Mouse (Mus musculus) CH12.LX (cell line): ENCODE data around the gene Agmat. TPM values are rescaled to one million over a fixed set of nuclear protein-coding genes. Genes with fewer than 3 reads are reported as not detected.

Experiments used
- DNase-seq: peaks from one replicate; pipeline ENCODE4 v3.0.0-alpha.2; 2013; ENCODE audit errors: extremely low read depth
- H3K27ac ChIP-seq: 2 replicates; pipeline ENCODE4 v1.5.1; 2012; ENCODE audit warnings: low read depth, mild to moderate bottlenecking, control low read depth, moderate library complexity; ENCODE audit not compliant: insufficient read depth
- H3K27me3 ChIP-seq: replicated peaks from 2 replicates; pipeline ENCODE3; 2012; ENCODE audit warnings: inconsistent platforms
- H3K36me3 ChIP-seq, 2 experiments: replicated peaks in 1 of 2; 2 replicates each; pipeline versions ENCODE3 to v1.6.1; 2012; ENCODE audit warnings: inconsistent platforms in 1 of 2, low read length in 1 of 2, mild to moderate bottlenecking in 1 of 2, mixed read lengths in 1 of 2, moderate library complexity in 1 of 2; ENCODE audit not compliant: control insufficient read depth in 1 of 2, insufficient read depth in 1 of 2
- H3K4me1 ChIP-seq, 2 experiments: 2 replicates each; pipeline ENCODE4 v1.6.1; 2012; ENCODE audit warnings: inconsistent platforms in 1 of 2, moderate library complexity in 1 of 2; ENCODE audit not compliant: insufficient read depth in 2 of 2, control insufficient read depth in 1 of 2
- H3K4me2 ChIP-seq: 2 replicates; pipeline ENCODE4 v1.6.1; 2012; ENCODE audit warnings: low read depth, mild to moderate bottlenecking, control low read depth; ENCODE audit not compliant: poor library complexity, insufficient read depth, severe bottlenecking
- H3K4me3 ChIP-seq, 3 experiments: fragments of 150-350 bp in 1 of 3; sonication (generic) in 1 of 3; replicated peaks in 1 of 3; 2 replicates each; pipeline versions ENCODE3 to v1.5.1; 2011 to 2012; ENCODE audit warnings: low read depth in 2 of 3, low read length in 2 of 3, mild to moderate bottlenecking in 2 of 3, moderate library complexity in 2 of 3, control low read depth in 1 of 3, improper control_type of control experiment in 1 of 3, inconsistent platforms in 1 of 3, mixed read lengths in 1 of 3; ENCODE audit not compliant: poor library complexity in 1 of 3
- H3K79me2 ChIP-seq: replicated peaks from 2 replicates; pipeline ENCODE4 v1.6.1; 2012; ENCODE audit warnings: mild to moderate bottlenecking, moderate library complexity; ENCODE audit not compliant: control insufficient read depth, poor library complexity, insufficient read depth, severe bottlenecking; ENCODE audit errors: extremely low read depth
- H3K9ac ChIP-seq: 2 replicates; pipeline ENCODE4 v1.6.1; 2012; ENCODE audit warnings: low read depth, mild to moderate bottlenecking, control low read depth, moderate library complexity; ENCODE audit not compliant: insufficient read depth
- H3K9me3 ChIP-seq: replicated peaks from 2 replicates; pipeline ENCODE3; 2012; ENCODE audit warnings: low read length, inconsistent platforms, mixed read lengths
- CHD2 ChIP-seq: IDR thresholded peaks from 2 replicates; pipeline ENCODE4 v1.6.1; 2011; ENCODE audit warnings: low read length, improper control_type of control experiment
- CTCF ChIP-seq, 2 experiments: IDR thresholded peaks in 1 of 2; conservative IDR thresholded peaks in 1 of 2; 2 replicates each; pipeline ENCODE4 v1.5.1; 2011 to 2012; ENCODE audit warnings: low read depth in 2 of 2, low read length in 2 of 2, improper control_type of control experiment in 1 of 2, inconsistent platforms in 1 of 2, mild to moderate bottlenecking in 1 of 2, moderate library complexity in 1 of 2
- ELF1 ChIP-seq: IDR thresholded peaks from 2 replicates; pipeline ENCODE4 v1.6.1; 2014; ENCODE audit warnings: low read depth, mild to moderate bottlenecking, inconsistent platforms, low read length, improper control_type of control experiment
- EP300 ChIP-seq: IDR thresholded peaks from 2 replicates; pipeline ENCODE4 v1.6.1; 2011; ENCODE audit warnings: low read length, improper control_type of control experiment
- ETS1 ChIP-seq: conservative IDR thresholded peaks from 2 replicates; pipeline ENCODE4 v1.6.1; 2012; ENCODE audit warnings: low read depth, mild to moderate bottlenecking, inconsistent platforms, low read length, improper control_type of control experiment, moderate library complexity
- GABPA ChIP-seq: IDR thresholded peaks from 2 replicates; pipeline ENCODE4 v1.6.1; 2012; ENCODE audit warnings: low read depth, low read length, improper control_type of control experiment, inconsistent platforms; ENCODE audit not compliant: insufficient replicate concordance
- KAT2A ChIP-seq: IDR thresholded peaks from 2 replicates; pipeline ENCODE4 v1.6.1; 2012; ENCODE audit warnings: low read length, improper control_type of control experiment, inconsistent platforms; ENCODE audit not compliant: insufficient replicate concordance
- MAFK ChIP-seq: IDR thresholded peaks from 2 replicates; pipeline ENCODE4 v1.6.1; 2011; ENCODE audit warnings: low read length, improper control_type of control experiment; ENCODE audit not compliant: insufficient replicate concordance
- MAZ ChIP-seq: IDR thresholded peaks from 2 replicates; pipeline ENCODE4 v1.6.1; 2012; ENCODE audit warnings: low read depth, mild to moderate bottlenecking, inconsistent platforms, low read length, improper control_type of control experiment, moderate library complexity
- MEF2A ChIP-seq: IDR thresholded peaks from 2 replicates; pipeline ENCODE4 v1.6.1; 2014; ENCODE audit warnings: low read depth, mild to moderate bottlenecking, inconsistent platforms, low read length, improper control_type of control experiment, borderline replicate concordance
- MYC ChIP-seq: IDR thresholded peaks from 2 replicates; pipeline ENCODE4 v1.6.1; 2011; ENCODE audit warnings: low read depth, mild to moderate bottlenecking, improper control_type of control experiment, low read length
- NELFE ChIP-seq: IDR thresholded peaks from 2 replicates; pipeline ENCODE4 v1.6.1; 2011; ENCODE audit warnings: low read depth, low read length, improper control_type of control experiment
- NRF1 ChIP-seq: IDR thresholded peaks from 2 replicates; pipeline ENCODE4 v1.6.1; 2014; ENCODE audit warnings: low read depth, mild to moderate bottlenecking, inconsistent platforms, low read length, improper control_type of control experiment, moderate library complexity
- POLR2AphosphoS2 ChIP-seq: IDR thresholded peaks from 2 replicates; pipeline ENCODE4 v1.6.1; 2011; ENCODE audit warnings: low read depth, low read length, improper control_type of control experiment
- RCOR1 ChIP-seq: conservative IDR thresholded peaks from 2 replicates; pipeline ENCODE4 v1.6.1; 2012; ENCODE audit warnings: low read depth, mild to moderate bottlenecking, inconsistent platforms, low read length, improper control_type of control experiment
- SIN3A ChIP-seq: IDR thresholded peaks from 2 replicates; pipeline ENCODE4 v1.6.1; 2012; ENCODE audit warnings: low read length, improper control_type of control experiment, inconsistent platforms
- SMC3 ChIP-seq: IDR thresholded peaks from 2 replicates; pipeline ENCODE4 v1.6.1; 2011; ENCODE audit warnings: low read depth, low read length, improper control_type of control experiment
- TCF12 ChIP-seq: IDR thresholded peaks from 2 replicates; pipeline ENCODE4 v1.6.1; 2014; ENCODE audit warnings: low read depth, mild to moderate bottlenecking, inconsistent platforms, low read length, improper control_type of control experiment
- UBTF ChIP-seq: IDR thresholded peaks from 2 replicates; pipeline ENCODE4 v1.6.1; 2012; ENCODE audit warnings: low read depth, mild to moderate bottlenecking, inconsistent platforms, low read length, improper control_type of control experiment, moderate library complexity
- USF2 ChIP-seq: conservative IDR thresholded peaks from 2 replicates; pipeline ENCODE4 v1.6.1; 2011; ENCODE audit warnings: low read depth, low read length, improper control_type of control experiment
- ZC3H11A ChIP-seq: IDR thresholded peaks from 2 replicates; pipeline ENCODE4 v1.6.1; 2012; ENCODE audit warnings: low read depth, mild to moderate bottlenecking, inconsistent platforms, low read length, improper control_type of control experiment
- ZKSCAN1 ChIP-seq: IDR thresholded peaks from 2 replicates; pipeline ENCODE4 v1.6.1; 2012; ENCODE audit warnings: low read depth, inconsistent platforms, low read length, improper control_type of control experiment, borderline replicate concordance
- dilution Hi-C: fragments of 300-500 bp; cut with MboI; formaldehyde crosslinking; loops from 2 replicates; pipeline ENCODE4 v1.14.3; 2020; ENCODE audit warnings: low sequenced_read_pairs; ENCODE audit not compliant: extremely low pct_unique_long_range_greater_than_20kb, extremely low pct_ligation_motif_present
- in situ Hi-C: fragments of 300-500 bp; cut with MboI; formaldehyde crosslinking; loops from 3 replicates; pipeline ENCODE4 v1.14.3; 2019; ENCODE audit warnings: low sequenced_read_pairs, low pct_ligation_motif_present, low pct_unique_long_range_greater_than_20kb, mixed read lengths
- polyA plus RNA-seq: library from polyadenylated mRNA; unstranded; fragments of >175 nt; gene quantifications from 2 replicates; pipeline ENCODE4 v1.2.1, GENCODE M21; 2012; ENCODE audit warnings: low read depth; ENCODE audit not compliant: insufficient read length
- total RNA-seq, 2 experiments: library from RNA; depleted of rRNA; stranded (reverse); fragments of 300-350 nt in 1 of 2; fragments of >200 nt in 1 of 2; gene quantifications; 2 replicates each; pipeline ENCODE4 v1.2.3; 2012 to 2014

The Agmat gene
- total and polyA plus RNA-seq, 3 experiments = not detected

DNA sequence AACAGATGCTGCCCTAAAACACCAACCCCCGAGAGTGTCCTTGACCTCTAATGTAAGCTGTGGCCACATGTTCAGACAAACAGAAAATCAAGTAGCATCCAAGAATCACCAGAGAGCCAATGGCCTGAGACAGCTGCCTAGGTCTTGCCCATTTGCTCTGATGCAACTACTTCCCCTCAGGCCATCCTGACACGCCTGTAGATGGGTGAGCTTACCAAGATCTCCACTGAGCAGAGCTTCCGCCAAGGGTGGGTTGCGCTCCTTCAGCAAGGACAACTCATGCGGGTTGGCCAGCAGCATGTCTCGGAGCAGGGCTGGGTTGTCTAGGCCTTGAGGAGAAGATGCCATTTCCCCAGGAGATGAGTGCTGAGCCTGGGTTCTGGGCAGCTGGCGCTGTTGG, 38.5 kb upstream of the Agmat start:
- Histone ChIP-seq H3K36me3 (peaks cover 71 to 91% of the 10 kb centered on the region in 2 experiments), H3K27me3 (no peaks in the 10 kb centered on the region), H3K9ac (no peak overlapping the region), H3K9me3 (no peaks in the 10 kb centered on the region), H3K4me1 (peaks cover under 1 to 21% of the 10 kb centered on the region in 2 experiments; a peak in 3 of 4 replicates), H3K4me3 (no peak overlapping the region), H3K4me2 (no peak overlapping the region), H3K27ac (no peak overlapping the region), H3K79me2 (peaks cover 3% of the 10 kb centered on the region; the same call in 1 of the 2 replicates)
- dilution Hi-C loops = no loop called here
- TF ChIP-seq POLR2AphosphoS2 = no peak
- TF ChIP-seq CHD2 = no peak
- no peak for TF ChIP-seq MAZ
- TF ChIP-seq ZC3H11A = no peak
- no peak for TF ChIP-seq MYC
- no peak for TF ChIP-seq EP300
- TF ChIP-seq MEF2A = no peak
- DNase-seq = no peak
- in situ Hi-C loops = no loop called here

DNA sequence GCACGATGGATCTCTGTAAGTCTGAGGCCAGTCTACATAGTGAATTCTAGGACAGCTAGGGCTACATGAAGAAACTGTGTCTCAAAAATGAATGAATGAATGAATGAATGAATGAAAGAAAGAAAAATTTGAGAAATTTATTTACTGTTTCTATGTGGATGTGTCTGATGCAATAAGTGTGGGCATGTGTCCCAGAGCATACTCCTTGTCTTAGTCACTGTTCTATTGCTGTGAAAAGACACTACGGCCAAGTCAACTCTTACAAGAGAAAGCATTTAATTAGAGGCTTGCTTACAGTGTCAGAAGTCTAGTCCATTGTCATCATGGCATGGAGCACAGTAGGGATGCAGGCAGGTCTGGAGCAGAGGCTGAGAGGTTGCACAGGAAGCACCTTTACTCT, 37.5 kb upstream of the Agmat start:
- Histone ChIP-seq H3K4me3 (no peak overlapping the region), H3K4me1 (peaks cover 2 to 22% of the 10 kb centered on the region in 2 experiments; a peak in 3 of 4 replicates), H3K4me2 (no peak overlapping the region), H3K9me3 (no peaks in the 10 kb centered on the region), H3K9ac (no peak overlapping the region), H3K79me2 (peaks cover 3% of the 10 kb centered on the region), H3K36me3 (peaks cover 73 to 90% of the 10 kb centered on the region in 2 experiments), H3K27ac (no peak overlapping the region), H3K27me3 (no peaks in the 10 kb centered on the region)
- dilution Hi-C loops = no loop called here
- in situ Hi-C loops = no loop called here
- DNase-seq = no peak
- TF ChIP-seq EP300 (no peak), RCOR1 (no peak), MAZ (no peak), GABPA (no peak)

DNA sequence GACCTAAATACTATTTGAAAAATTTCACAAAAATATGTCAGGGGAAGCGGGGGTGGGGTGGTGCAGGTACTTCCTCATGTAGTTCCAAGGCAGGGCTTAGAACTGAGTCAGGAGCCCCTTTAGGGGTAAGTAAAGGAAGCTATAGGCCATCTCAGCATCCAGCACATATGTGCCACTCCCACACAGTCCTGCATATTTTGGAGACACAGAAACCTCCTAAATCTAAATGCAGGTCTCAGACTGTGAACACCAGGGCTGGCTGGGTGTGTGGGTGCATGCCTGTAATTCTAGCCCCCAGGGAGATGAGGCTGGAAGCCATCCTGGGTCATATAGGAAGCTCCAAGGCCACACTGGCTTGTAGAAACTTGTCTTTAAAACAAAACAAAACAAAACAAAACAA, 35.2 kb upstream of the Agmat start:
- in situ Hi-C loops = no loop called here
- TF ChIP-seq NRF1 = no peak
- TF ChIP-seq USF2 = no peak
- TF ChIP-seq RCOR1 = no peak
- no peak for TF ChIP-seq MEF2A
- no peak for TF ChIP-seq MAFK
- TF ChIP-seq EP300 = no peak
- TF ChIP-seq ZKSCAN1 = no peak
- no peak for TF ChIP-seq TCF12
- no peak for TF ChIP-seq MYC
- no peak for TF ChIP-seq ETS1
- no peak for TF ChIP-seq ELF1
- no peak for TF ChIP-seq SMC3
- no peak for TF ChIP-seq KAT2A
- TF ChIP-seq ZC3H11A = no peak
- TF ChIP-seq POLR2AphosphoS2 = no peak
- TF ChIP-seq UBTF = no peak
- no peak for TF ChIP-seq CTCF (conservative IDR thresholded peaks at IDR 0.05 in 1 of 2, IDR thresholded peaks at IDR 0.05 in 1 of 2; ENCODE audit: low read depth in 2 of 2, low read length in 2 of 2)
- no peak for TF ChIP-seq SIN3A
- TF ChIP-seq NELFE = no peak
- TF ChIP-seq MAZ = no peak
- TF ChIP-seq, all 38 proteins: peak for 0
- H3K4me3 ChIP-seq = no peak overlapping the region
- DNase-seq = no peak
- dilution Hi-C loops = no loop called here
- H3K27ac ChIP-seq = no peak overlapping the region
- peaks cover 20% of the 10 kb centered on the region for H3K79me2 ChIP-seq
- no peaks in the 10 kb centered on the region for H3K27me3 ChIP-seq
- H3K4me1 ChIP-seq = peaks cover 14 to 43% of the 10 kb centered on the region in 2 experiments
- H3K9me3 ChIP-seq = no peaks in the 10 kb centered on the region
- no peak overlapping the region for H3K4me2 ChIP-seq
- H3K9ac ChIP-seq = no peak overlapping the region
- H3K36me3 ChIP-seq = peaks cover 56 to 85% of the 10 kb centered on the region in 2 experiments
